Mouse (Mus musculus): Measurements from ENCODE around the gene Dnmt1.

Dnmt1 gene

DNA sequence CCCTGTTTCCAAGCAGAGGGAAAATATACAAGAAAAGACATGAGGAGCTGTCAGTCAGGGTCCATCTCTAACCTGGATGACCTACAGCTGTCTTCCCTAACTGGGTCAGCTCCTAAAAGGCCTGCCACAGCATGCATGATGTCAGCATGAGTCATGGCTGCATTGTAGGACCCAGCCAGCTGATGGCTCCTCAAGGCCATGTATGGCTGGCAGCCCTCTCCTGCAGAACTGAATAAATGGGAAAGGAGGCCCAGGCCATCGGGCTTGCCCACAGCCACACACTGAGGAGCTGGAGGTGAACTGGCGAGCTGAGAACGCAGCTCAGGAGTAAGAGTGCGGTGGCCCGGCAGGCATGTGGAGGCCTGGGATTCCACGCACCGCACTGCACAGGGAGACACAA, 16.3 kb downstream of the Dnmt1 start:
- DNase-seq (ENCODE audit: low spot score), result no peak

DNA sequence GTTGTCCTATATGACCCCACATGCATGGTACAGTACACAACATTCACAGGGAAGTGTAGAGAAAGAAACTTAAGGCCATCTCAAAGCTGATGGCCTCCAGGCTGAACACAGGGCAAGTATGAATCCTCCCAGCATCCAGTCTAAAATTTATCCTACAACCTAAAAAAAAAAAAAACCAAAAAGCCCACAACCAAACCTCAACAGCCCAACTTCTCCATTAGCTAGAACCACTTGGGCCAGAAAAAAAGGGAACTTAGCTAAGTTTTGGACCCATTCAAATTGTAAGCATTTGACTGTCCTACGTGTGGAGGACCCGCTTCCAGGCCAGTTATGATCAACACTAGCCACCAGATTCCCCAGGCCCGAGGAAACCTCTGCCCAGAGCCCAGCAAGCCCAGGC, 36.4 kb downstream of the Dnmt1 start:
- DNase-seq (ENCODE audit: low spot score), result no peak

DNA sequence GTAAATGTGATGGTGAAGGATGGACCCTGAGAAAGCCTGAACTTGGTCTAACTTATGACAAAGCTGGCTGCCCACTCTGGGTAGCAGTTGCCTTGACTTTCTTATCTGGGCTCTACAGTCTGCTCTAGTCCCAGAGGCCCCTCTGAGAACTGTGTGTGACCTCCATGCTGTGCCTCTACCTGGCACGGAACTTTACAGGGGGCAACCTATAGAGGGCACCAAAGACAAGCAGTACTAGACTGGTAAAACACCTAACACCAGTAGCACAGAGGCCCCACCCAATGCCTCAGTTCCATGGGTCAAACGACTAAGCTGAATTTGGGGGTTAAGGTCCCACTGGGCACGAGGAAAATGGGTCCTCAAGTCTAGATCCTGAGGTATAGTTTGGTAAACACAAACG, 43.5 kb downstream of the Dnmt1 start:
- DNase-seq (ENCODE audit: low spot score), result no peak

DNA sequence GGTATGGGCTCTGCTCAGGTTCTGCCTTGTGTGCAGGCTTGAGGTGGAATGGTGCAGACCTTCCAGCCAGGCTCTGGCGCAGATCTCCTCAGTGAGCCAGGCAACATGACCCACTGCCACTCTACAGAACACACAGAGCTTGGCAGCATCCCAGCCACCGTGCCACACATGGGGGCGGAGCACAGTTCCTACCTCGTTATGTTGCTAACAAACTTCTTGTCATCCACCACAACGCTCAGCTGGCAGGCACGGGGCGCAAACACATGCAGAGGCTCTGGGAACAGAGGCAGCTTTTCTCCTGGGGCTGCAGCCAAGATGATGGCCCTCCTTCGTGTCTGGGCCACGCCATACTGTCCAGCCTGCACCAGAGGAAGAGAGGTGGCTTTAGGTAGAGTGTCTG, 49.7 kb downstream of the Dnmt1 start:
- no peak for DNase-seq (ENCODE audit: low spot score)

DNA sequence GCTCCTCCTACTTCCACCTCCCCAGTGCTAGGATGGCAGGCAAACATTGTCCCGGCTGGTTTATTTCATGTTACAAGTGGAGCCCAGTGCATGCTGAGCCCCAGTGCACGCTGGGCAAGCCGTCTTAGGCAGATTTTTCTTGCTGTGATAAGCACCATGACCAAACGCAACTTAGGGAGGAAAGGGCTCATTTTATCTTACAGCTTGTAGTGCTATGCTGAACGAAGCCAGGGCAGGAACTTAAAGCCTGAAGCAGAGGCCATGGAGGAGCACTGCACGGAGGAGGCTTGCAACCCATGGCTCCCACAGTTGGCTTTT, 57.6 kb downstream of the Dnmt1 start:
- no peak for DNase-seq (ENCODE audit: low spot score)

DNA sequence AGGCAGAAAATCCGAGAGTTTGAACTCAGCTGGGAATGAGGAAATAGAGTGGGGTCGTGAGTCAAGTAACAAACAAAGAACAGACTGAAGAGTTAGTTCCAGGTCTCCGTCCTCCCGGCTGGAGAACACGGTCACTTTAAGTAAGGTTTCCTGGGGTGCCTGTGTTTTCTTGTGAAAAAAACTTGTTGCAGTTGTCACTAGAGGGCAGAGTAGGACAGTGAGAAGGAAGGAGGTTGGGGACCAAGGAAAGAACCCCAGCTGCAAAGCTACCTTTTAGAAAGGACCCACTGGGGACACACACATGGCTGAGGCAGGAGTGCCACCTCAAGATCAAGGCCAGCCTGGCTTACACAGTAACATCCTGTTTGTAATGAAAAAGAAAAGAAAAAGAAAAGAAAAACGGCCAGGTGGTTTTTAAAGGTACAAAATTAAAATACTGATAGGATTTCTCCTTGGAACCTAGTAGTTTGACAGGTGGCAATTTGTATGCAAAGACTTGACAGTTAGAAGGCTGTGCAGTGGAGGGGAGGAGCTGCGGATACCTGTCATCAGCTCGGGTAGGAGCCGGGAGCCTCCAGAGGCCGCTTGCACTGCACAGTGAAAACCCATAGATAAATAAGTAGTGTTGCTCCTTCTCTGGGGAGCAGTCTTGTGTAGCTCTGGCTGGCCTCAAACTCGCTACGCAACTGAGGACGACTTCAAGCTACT, 58.1 kb downstream of the Dnmt1 start:
- DNase-seq (ENCODE audit: low spot score), result no peak

DNA sequence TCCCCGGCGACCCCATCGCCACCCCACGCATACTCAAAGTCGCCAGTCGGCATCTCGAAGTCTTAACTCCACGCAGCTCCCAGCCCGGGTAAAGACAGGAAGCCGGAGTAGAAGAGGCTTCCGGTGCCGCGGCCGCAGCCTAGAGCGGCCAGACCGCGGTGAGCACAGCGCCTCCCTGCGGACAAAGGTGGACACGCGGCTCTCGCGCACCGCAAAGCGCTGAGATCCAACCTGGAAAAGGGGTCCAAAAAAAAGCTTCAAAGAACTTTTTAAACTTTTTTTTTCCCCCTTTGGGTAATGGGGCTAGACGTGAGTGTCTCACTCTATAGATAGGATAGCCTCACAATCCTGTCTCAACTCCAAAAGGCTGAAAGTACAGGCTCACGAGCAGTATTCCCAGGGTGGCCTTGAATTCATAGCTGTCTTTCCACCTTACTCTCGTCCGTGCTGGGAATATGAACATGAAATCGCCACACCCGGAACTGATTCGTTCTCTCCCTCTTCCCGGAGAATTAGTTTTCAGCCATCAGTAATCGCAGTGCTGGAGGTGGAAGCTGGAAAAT, 61.1 kb downstream of the Dnmt1 start, which contains the start of gene Eif3g:
TSS of gene Eif3g (minus strand) at position 113 of the 563 bp plus-strand sequence.
- peak; percentile 67 for DNase-seq (ENCODE audit: low spot score)

DNA sequence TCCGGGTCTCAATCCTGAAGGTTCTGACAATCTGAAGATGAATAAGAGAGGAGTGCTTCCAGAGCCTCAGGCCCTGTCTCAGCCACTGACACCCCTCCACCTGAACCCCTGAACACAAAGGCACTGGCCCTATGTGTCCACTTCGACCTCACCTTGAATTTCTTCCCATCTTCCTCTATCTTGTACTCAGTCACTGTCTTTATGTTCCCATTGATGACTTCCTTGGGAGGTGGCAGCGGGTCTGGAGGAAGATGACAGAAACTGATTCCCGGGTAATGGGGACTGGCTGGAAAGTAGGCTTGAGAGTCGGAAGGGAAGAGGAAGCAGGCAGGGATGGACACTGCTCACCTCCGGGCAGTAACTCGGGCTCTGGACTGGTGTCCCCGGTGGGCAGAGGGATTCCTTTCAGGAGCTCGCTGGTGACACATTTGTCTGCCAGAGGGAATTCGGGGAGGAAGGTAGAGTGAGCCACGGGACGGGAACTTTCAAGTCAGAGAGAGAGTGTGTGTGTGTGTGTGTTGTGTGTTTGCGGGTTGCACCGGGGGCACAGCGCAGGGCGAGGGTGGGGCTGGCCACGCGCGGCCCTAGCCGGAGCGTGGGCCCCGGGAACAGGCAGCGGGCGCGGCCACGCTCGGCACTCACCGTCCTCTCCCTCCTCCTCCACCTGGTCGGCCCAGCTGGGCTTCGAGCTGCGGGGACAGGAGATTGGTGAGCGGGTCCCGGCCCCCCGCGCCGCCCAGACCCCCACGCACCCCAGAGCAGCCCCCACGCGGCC, 61.8 kb downstream of the Dnmt1 start:
- DNase-seq (ENCODE audit: low spot score), result no peak

DNA sequence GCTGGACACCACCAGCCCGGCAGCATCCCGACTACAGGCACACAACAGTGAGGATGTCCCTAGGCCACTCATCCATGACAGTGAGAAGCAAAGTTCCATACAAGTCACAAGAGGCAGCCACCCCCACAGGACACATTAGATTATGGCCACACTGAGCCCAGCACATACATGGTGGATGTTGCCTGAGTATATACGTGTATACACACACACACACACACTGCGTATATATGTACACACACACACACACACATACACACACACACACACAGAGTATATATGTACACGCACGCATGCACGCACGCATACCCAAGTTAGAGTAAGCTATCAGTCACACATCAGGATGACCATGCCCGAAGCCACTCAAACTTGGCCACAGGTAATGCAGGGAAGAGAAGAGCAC, 64.3 kb downstream of the Dnmt1 start:
- no peak for DNase-seq (ENCODE audit: low spot score)

DNA sequence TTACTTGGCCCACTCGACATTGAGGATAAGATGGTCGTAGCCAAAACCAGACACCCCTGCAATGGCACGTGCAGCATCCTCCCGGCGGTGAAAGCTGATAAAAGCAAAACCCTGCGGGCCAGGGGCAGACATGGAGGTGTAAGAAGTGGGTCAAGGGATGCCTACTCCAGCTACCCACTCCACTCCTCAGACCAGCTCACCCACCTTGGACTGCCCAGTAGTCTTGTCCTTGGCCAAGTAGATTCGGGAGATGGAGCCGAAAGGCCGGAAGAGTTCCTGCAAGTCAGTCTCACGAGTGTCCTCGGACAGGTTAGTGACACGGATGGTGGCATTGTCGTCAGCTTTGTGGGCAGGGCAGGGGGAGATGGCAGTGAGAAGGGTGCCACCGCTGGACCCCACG, 65.1 kb downstream of the Dnmt1 start:
- DNase-seq (ENCODE audit: low spot score), result no peak

DNA sequence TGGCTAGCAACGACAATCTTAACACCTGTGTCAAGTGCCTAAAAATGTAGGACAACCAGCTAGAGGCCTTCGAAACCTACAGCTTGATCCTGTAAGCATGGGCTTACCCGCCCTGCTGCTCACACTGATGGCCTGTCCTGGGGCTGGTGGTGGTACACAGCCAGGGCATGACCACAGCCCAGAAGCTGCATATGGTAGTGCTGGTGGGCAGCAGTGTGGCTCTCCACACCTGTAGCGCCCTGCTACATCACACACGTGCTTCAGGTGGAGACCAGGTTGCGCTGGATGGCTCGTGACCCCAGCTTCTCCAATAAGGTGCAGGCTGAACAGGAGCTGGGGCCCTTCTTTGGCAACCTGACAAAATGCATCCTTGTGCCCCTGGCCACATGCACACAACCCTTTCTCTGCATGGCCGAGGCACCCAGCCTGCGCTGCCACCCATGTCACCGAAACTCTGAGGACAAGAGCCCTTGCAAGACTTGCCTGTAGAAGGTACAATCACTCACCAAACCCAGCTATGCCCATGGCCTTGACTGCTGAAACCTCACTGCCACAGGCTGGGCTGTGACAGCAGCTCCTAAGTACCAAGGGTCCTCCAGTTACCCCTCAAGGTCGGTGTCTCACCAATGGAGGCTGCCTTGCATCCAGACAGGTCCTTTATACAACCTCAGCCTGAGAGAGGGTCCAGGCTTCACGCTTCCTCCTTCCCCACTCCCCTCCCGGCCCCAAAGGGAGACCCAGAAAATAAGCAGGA, 65.9 kb downstream of the Dnmt1 start:
- no peak for DNase-seq (ENCODE audit: low spot score)

DNA sequence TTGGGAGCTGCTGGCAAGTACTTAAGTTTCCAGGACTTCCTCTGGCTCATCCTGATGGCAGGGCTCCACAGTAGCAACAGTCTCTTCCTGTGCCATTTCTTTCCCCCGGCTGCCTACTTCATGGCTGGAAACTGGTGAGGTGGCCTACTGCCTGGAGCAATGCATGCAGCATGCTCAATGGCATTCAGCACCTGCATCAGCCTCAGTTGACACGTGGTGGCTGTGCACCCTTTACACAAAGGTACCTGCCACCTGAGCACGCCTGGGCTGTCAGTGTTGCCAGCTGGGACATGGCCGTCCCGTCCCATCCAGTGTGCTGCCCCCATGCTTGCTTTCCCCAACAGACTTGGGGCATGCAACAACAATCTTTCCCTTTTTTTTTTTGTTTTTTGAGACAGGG, 66.6 kb downstream of the Dnmt1 start:
- no peak for DNase-seq (ENCODE audit: low spot score)

DNA sequence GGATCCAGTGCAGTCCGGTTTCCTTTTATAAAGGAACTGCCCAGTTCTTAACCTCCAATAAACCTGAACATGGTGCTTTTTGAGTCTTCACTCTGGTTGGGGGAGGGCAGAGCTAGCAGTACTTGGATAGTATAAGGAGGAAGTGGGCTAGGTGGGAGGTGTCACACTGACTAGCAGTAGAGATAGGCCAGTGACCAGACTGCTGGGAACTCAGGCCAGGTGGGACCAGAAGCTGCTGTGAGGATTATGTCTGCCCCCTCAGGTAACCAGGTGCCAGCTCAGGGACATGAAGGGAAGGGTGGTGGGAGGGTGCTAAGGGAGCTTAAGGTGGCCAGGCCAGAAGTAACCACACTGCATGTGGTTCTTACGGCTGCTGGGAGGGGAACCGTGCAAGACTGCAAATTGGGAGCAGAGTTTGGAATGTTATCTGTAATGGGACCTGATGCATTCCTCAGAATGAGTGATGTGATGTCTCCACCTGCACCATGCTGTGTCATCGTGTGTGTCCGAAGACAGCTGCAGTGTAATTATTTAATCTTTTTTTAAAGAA, 67.5 kb downstream of the Dnmt1 start:
- DNase-seq (ENCODE audit: low spot score), result no peak

DNA sequence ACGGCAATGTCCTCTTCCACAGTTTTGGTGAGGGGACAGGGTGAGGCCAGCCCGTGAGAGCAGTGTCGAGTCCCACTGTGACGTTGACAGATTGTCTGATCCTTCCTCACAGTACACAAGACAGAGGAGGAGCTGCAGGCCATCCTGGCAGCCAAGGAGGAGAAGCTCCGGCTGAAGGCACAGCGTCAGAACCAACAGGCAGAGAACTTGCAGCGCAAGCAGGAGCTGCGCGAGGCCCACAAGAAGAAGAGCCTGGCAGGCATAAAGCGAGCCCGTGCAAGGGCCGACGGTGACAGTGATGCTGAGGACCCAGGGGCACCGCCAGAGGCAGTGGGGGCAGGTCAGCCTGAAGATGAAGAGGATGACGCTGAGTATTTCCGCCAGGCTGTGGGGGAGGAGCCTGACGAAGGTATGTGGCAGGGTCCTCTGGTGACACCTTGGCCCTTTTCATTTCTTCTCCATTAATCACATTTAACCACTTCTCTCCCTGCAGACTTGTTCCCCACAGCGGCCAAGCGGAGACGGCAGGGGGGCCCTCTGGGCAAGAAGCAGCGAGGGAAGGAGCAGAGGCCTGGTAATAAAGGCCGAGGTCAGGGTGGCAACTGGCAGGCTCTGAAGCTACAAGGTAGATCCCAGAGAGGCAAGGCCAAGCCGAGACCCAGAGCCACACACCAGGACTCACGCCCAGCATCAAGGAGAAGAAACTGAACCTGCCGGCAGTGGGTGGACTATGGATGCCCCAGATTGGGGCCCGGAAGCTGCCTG, 68.2 kb downstream of the Dnmt1 start:
- no peak for DNase-seq (ENCODE audit: low spot score)

DNA sequence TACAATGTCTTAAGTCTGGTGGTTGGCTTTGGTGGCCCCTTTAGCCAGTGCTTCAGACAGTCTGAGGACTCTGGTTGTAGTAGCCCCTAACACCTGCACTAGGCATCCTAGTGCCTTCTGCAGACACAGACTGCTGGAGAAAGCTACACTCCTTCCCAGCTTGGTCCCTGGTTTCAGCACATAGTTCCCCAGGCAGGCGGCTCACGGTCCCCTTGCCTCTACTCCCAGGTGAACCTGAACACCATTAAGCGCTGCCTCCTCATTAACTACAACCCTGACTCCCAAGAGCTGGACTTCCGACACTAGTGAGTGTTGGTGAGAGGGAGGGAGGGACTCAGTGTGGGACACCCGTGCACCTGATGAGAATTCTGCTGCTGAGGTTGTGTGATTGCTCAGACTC, 69.3 kb downstream of the Dnmt1 start:
- DNase-seq (ENCODE audit: low spot score), result no peak

DNA sequence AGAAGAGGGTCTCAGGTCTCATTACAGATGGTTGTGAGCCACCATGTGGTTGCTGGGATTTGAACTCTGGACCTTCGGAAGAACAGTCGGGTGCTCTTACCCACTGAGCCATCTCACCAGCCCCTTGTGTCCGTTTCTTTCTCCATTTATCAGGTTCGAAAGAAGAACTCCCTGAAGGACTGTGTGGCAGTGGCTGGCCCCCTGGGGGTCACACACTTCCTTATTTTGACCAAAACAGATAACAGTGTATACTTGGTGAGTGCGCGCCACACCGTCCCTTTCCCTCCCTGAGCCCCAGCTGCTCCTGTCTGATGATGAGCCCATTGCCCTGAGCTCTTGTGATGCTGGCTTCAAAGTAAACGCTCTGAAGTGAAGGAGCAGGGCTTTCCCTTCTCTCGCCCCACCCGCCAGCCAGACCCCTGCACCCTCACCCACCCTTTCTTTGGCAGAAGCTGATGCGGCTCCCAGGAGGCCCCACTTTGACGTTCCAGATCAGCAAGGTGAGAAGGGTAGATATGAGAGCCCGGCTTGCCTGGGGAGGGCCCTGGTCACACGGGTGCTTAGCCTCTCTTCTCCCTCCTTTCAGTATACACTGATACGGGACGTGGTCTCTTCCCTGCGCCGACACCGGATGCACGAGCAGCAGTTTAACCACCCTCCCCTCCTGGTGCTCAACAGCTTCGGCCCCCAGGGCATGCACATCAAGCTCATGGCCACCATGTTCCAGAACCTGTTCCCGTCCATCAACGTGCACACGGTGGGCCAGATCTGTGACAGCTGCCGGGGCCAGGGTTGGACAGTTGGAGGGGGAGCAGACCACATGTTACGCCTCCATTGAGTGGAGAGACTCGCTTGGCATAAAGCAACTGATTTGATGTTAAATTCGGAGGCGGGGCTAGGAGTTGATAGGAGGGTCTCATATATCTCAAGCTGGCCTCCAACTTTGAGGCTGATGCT, 70.2 kb downstream of the Dnmt1 start:
- DNase-seq (ENCODE audit: low spot score), result no peak

DNA sequence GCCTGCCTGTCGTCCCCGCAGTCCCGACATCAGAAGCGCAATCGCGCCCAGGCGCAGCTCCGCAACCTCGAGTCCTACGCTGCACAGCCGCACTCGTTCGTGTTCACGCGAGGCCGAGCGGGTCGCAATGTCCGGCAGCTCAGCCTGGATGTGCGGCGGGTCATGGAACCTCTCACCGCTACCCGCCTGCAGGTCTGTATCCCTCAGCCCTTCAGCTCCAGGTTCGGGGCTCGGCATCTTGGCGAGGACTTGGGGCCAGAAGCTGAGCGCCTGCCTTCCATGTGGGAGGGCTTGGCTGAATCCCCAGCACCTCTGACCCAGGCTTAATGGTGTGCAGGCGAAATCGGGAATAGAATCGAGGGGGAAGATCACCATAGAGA, 71.3 kb downstream of the Dnmt1 start:
- no peak for DNase-seq (ENCODE audit: low spot score)

DNA sequence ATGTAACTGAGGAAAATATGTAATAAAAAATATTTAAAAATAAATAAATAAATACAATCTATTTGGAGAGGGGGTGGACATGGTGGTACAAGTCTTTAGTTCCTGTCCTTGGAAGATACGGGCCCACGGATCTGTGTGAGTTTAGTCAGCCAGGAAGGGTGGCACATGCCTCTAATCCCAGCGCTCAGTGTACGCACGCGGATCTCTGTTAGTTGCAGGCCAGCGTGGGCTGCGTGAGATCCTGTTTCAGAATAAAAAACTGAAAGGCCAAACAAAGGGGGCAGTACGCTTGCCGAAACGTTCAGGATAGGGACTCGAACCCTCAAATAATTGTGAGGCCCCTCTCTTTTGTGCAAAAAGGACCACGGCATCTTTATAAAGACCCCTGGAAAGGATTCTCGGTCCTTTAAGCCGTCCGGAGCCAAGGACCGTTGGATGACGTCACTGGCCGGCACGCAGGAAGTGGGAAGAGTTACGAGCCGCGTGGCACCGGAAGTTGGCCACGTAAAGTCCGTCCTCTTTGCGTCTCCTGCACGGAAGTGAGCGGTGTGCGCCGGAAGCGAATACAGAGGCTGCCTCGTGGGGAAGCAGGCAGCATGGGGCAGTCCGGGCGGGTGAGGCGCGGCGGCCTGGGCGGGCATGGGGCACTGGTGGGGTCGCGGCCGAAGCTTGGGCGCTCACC, 71.8 kb downstream of the Dnmt1 start, which contains the start of gene Ppan:
TSS of gene Ppan (plus strand) at position 472 of the 682 bp plus-strand sequence.
- peak; percentile 90 for DNase-seq (ENCODE audit: low spot score)

DNA sequence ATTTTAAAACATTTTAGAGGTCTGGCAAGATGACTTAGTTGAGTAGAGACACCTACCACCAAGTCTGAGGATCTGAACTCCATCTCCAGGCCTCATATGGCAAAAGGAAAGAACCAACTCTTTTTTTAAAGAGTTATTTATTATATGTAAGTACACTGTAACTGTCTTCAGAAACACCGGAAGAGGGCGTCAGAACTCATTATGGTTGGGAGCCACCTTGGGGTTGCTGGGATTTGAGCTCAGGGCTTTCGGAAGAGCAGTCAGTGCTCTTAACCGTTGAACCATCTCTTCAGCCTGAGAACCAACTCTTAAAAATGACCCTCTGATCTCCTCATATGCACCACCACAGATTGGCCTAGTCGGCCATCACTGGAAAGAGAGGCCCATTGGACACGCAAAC, 72.5 kb downstream of the Dnmt1 start:
- DNase-seq (ENCODE audit: low spot score), result no peak

DNA sequence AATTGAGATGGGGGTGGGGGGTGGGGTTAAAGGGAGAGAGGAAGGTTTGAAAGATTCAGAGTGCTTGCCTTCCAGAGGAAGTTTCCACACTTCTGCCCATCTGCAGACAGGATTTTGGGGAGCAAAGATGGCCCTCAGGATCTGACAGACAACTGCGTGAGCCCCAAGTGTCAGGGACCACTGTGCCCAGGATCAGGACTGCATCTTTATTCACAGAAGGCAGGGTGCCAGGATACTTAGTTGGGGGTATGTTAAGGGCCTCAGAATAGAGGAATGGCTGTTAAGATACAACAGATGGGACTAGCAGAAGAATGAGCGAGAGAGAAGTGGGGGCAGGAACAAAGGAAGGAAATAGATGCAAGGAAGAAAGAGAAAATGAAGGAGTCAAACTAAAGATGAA, 73.1 kb downstream of the Dnmt1 start:
- DNase-seq (ENCODE audit: low spot score), result no peak

Data from urinary bladder, postnatal 10 days (tissue).